Mouse (Mus musculus) olfactory bulb, adult 2 months (tissue): Measurements from ENCODE around the gene Fggy.

ENCODE experiments used
- CTCF ChIP-seq: fragments of 200-500 bp; IDR thresholded peaks from 2 replicates; pipeline ENCODE4 v1.5.1; 2012; ENCODE audit warnings: low read depth, mild to moderate bottlenecking, low read length, moderate library complexity; ENCODE audit not compliant: insufficient read depth
- POLR2A ChIP-seq: fragments of 200-500 bp; IDR thresholded peaks from 2 replicates; pipeline ENCODE4 v1.6.1; 2012; ENCODE audit warnings: mild to moderate bottlenecking, low read depth, low read length, moderate library complexity; ENCODE audit not compliant: insufficient read depth

GRCm38 (mm10) chr4:95788867-95789266 lies 231.6 kb downstream of the Fggy start:
- TF ChIP-seq CTCF (no peak), POLR2A (no peak)
